Mouse (Mus musculus): ENCODE measurements around the gene Spi1.

- TF ChIP-seq CTCF (conservative IDR thresholded peaks at IDR 0.05; ENCODE audit: low read length) (no peak), POU5F1 (IDR thresholded peaks at IDR 0.05; ENCODE audit: borderline replicate concordance, low read length) (no peak)
Measured at GRCm38 (mm10) chr2:91125101-91125500, 42.9 kb downstream of the Spi1 start.
